Mouse (Mus musculus) stomach, postnatal 0 days (tissue): ENCODE results near the gene Tmem38b. TPM values are rescaled to one million over a fixed set of nuclear protein-coding genes. Genes with fewer than 3 reads are reported as not detected.

ENCODE experiments used
- ATAC-seq: fragments of 200-750 bp; cut with Nextera tagmentation; 2 replicates; pipeline ENCODE4 v1.8.0; 2017; ENCODE audit not compliant: low FRiP score, low TSS enrichment
- DNase-seq: peaks from one replicate; pipeline ENCODE4 v3.0.0-alpha.2; 2016; ENCODE audit warnings: low spot score
- H3K27ac ChIP-seq: fragments of 300-500 bp; sonication (generic); replicated peaks from 2 replicates; pipeline ENCODE4 v1.5.1; 2014; ENCODE audit warnings: mild to moderate bottlenecking, control low read depth
- H3K27me3 ChIP-seq: fragments of 300-500 bp; sonication (generic); 2 replicates; pipeline ENCODE4 v1.6.1; 2014; ENCODE audit warnings: low read length; ENCODE audit not compliant: control insufficient read depth, insufficient read depth
- H3K36me3 ChIP-seq: fragments of 300-500 bp; sonication (generic); 2 replicates; pipeline ENCODE4 v1.6.1; 2014; ENCODE audit warnings: low read length, mixed read lengths; ENCODE audit not compliant: control insufficient read depth, insufficient read depth
- H3K4me1 ChIP-seq: fragments of 300-500 bp; sonication (generic); replicated peaks from 2 replicates; pipeline ENCODE4 v1.6.1; 2014; ENCODE audit warnings: antibody characterized with exemption; ENCODE audit not compliant: control insufficient read depth, insufficient read depth
- H3K4me2 ChIP-seq: fragments of 300-500 bp; sonication (generic); replicated peaks from 2 replicates; pipeline ENCODE4 v1.6.1; 2014; ENCODE audit warnings: low read depth, mild to moderate bottlenecking, control low read depth, moderate library complexity
- H3K4me3 ChIP-seq: fragments of 300-500 bp; sonication (generic); 2 replicates; pipeline ENCODE4 v1.5.1; 2014; ENCODE audit warnings: low read depth, low read length, control low read depth
- H3K9ac ChIP-seq: fragments of 300-500 bp; sonication (generic); 2 replicates; pipeline ENCODE4 v1.6.1; 2014; ENCODE audit warnings: mild to moderate bottlenecking, low read length, control low read depth, mixed read lengths
- H3K9me3 ChIP-seq: fragments of 300-500 bp; sonication (generic); 2 replicates; pipeline ENCODE4 v1.6.1; 2016; ENCODE audit warnings: low read length; ENCODE audit not compliant: control insufficient read depth
- CTCF ChIP-seq: IDR thresholded peaks from 2 replicates; pipeline ENCODE4 v1.5.1; 2016; ENCODE audit warnings: antibody characterized with exemption, low read depth, mild to moderate bottlenecking, moderate library complexity
- EP300 ChIP-seq: optimal IDR thresholded peaks from 2 replicates; pipeline ENCODE3; 2016; ENCODE audit warnings: antibody characterized with exemption
- WGBS: fragments of 180-500 bp; shearing (Covaris S2); extraction: QIAGEN DNeasy Blood & Tissue Kit; methylation state at CpG from one replicate; pipeline ENCODE4 v1.1.7; 2014; 5-methylcytosine and 5-hydroxymethylcytosine counted together
- polyA plus RNA-seq: library from polyadenylated mRNA; unstranded; fragments of >200 nt; fragmentation: Nextera tagmentation; extraction: Ambion mirVana; gene quantifications from 2 replicates; pipeline ENCODE4 v1.2.1, GENCODE M21; 2015

The Tmem38b gene
- polyA plus RNA-seq, 1 experiment from 2014 or later: 10.5 TPM

GRCm38 (mm10) chr4:53859944-53860343 is 34.1 kb downstream of the Tmem38b start:
- ATAC-seq: no peak
- H3K27me3 ChIP-seq: no peaks in the 10 kb centered on the region
- WGBS: 67% methylated on average over 18 of the region's 18 CpGs

GRCm38 (mm10) chr4:53862101-53862500 is 36.3 kb downstream of the Tmem38b start:
- TF ChIP-seq EP300 (no peak), CTCF (no peak)
- Histone ChIP-seq H3K36me3 (peaks cover 3% of the 10 kb centered on the region; the same call in 1 of the 2 replicates), H3K9ac (no peak overlapping the region), H3K4me1 (no peaks in the 10 kb centered on the region), H3K4me3 (no peak overlapping the region), H3K4me2 (no peak overlapping the region), H3K9me3 (no peaks in the 10 kb centered on the region), H3K27me3 (no peaks in the 10 kb centered on the region), H3K27ac (no peak overlapping the region)
- DNase-seq: no peak
- 85% methylated on average over 6 of the region's 6 CpGs for WGBS
- no peak for ATAC-seq

More at GRCm38 (mm10) chr4:53859944-53860343, 34.1 kb downstream of the Tmem38b start:
- Histone ChIP-seq H3K9me3 (no peaks in the 10 kb centered on the region), H3K4me1 (no peaks in the 10 kb centered on the region), H3K9ac (no peak overlapping the region), H3K4me3 (no peak overlapping the region), H3K36me3 (peaks cover 3% of the 10 kb centered on the region; the same call in 1 of the 2 replicates), H3K4me2 (no peak overlapping the region), H3K27ac (no peak overlapping the region)
- no peak for TF ChIP-seq EP300
- no peak for TF ChIP-seq CTCF
- DNase-seq: no peak

- WGBS: 86% methylated on average over 19 of the region's 19 CpGs
- TF ChIP-seq CTCF: no peak
- no peak for TF ChIP-seq EP300
- DNase-seq: no peak
- Histone ChIP-seq H3K9ac (no peak overlapping the region), H3K4me1 (no peaks in the 10 kb centered on the region), H3K27me3 (no peaks in the 10 kb centered on the region), H3K4me3 (no peak overlapping the region), H3K36me3 (peaks cover 3% of the 10 kb centered on the region; the same call in 1 of the 2 replicates), H3K27ac (no peak overlapping the region), H3K9me3 (no peaks in the 10 kb centered on the region), H3K4me2 (no peak overlapping the region)
- no peak for ATAC-seq
Observed at GRCm38 (mm10) chr4:53864098-53864820, 38.4 kb downstream of the Tmem38b start.

GRCm38 (mm10) chr4:53866459-53866858 is 40.6 kb downstream of the Tmem38b start:
- DNase-seq: no peak
- H3K9ac ChIP-seq: no peak overlapping the region
- H3K4me2 ChIP-seq: no peak overlapping the region
- TF ChIP-seq CTCF (no peak), EP300 (no peak)
- no peaks in the 10 kb centered on the region for H3K9me3 ChIP-seq
- H3K4me3 ChIP-seq: no peak overlapping the region
- ATAC-seq: no peak
- H3K4me1 ChIP-seq: no peaks in the 10 kb centered on the region
- H3K36me3 ChIP-seq: no peaks in the 10 kb centered on the region
- no peak overlapping the region for H3K27ac ChIP-seq
- H3K27me3 ChIP-seq: no peaks in the 10 kb centered on the region

- Histone ChIP-seq H3K4me1 (no peaks in the 10 kb centered on the region), H3K9me3 (no peaks in the 10 kb centered on the region), H3K9ac (no peak overlapping the region), H3K27me3 (no peaks in the 10 kb centered on the region), H3K4me2 (peak overlapping the region; percentile 46), H3K4me3 (no peak overlapping the region), H3K36me3 (no peaks in the 10 kb centered on the region), H3K27ac (no peak overlapping the region)
- WGBS: 25% methylated on average over 24 of the region's 24 CpGs
- TF ChIP-seq EP300 (no peak), CTCF (no peak)
- ATAC-seq (no peak), DNase-seq (peak; percentile 27)
Observed at GRCm38 (mm10) chr4:53878542-53879417, 52.9 kb downstream of the Tmem38b start.
